Mouse (Mus musculus): ENCODE data around the gene Npsr1.
A peak's percentile ranks its signal among the peaks of the same experiment; 100 is the strongest.

The Npsr1 gene

DNA sequence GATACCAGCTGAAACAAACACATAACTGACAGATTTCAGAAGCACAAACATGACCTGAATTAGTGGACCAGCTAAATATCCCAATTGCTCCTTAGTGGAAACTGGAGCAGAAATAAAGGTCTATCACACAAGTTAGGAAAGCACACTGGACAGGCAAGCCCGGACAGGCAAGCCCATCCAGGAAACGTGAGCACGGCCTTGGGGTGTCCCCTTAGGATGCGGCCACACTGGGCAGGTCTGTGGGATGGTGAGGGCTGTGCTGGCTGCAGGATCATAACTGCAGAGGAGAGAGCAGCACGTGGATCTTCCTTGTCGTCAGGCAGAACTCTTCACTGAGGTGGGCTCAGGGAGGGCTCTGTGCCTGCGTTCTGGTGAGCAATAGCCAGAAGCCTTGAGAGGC lies at the start of gene Npsr1:
Gene Npsr1 (plus strand): TSS at position 301 of the 400 bp plus-strand sequence.
- no peak for DNase-seq (ENCODE audit: inconsistent ontology term)

DNA sequence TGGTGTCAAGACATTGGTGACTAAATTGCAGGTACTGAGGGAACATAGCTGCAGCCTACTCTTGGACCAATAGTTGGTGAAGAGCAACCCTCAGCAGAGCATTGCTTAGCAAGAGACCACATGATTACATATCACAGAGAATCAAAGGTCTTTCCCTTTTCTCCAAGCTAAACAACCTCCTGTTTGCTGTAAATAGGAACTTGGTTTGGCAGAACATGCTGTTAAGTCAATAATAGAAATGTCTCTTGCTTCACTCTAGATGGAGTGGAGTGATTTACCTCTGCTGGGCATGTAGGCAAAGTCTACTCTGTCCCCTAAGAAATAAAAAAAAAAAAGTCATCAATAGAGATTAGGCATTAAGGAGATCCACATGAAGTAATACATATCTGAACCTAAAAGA lies 46.3 kb upstream of the Npsr1 start:
- DNase-seq (ENCODE audit: inconsistent ontology term) = no peak

DNA sequence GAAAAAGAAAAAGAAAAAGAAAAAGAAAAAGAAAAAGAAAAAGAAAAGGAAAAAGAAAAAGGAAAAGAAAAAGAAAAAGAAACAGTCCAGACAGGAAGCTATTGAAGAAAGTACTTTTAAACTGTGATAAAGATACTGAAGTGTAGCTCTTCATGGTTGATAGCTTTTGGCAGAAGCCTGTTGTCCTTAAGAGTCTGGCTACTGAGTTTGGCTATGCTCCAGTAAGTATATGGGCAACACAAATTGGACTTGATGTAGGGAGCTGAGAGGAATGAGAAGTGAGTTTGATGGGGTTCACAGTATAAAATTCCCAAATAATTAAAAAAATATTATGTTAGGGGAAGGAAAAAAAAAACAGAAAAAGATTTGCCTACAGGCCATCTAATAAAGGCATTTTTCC lies 34.5 kb upstream of the Npsr1 start:
- DNase-seq (ENCODE audit: inconsistent ontology term) = peak; percentile 7

DNA sequence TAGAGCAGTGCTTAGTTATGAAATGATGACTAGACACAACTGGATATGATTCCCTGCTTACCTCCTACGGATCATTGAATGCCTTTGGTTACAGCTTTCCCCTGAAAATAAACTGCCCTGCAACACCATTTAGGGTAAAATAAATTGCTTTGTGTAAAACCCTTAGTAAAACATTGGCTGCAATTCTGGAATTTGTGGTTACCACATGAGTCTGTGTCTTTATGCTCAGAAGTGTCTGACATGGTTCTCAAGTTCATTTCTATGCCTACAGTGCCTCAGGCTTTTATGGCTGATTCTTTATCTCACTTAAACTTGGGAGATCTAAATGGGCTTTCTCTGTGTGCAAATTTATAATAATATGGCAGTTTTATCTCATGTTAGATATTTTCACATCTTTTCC lies 26.1 kb upstream of the Npsr1 start:
- peak; percentile 78 for DNase-seq (ENCODE audit: inconsistent ontology term)

DNA sequence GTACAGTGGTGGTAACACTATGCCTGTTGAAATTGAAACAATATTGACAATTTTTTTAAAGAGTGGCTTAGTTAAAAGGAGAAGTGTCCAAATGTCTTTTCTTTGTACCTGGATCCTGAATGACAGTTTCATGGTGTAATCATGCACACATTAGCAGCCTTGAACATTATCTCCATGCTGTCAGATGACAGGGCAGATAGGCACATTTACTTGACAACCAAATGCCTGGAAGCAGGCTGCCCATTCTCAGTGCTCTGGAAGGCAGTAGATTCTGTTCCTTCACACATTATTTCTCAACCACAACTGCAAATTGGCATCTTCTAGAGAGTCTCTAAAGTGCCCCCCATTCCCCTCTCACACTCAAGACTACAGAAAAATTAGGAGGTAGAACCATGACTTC lies 20.2 kb upstream of the Npsr1 start:
- no peak for DNase-seq (ENCODE audit: inconsistent ontology term)

DNA sequence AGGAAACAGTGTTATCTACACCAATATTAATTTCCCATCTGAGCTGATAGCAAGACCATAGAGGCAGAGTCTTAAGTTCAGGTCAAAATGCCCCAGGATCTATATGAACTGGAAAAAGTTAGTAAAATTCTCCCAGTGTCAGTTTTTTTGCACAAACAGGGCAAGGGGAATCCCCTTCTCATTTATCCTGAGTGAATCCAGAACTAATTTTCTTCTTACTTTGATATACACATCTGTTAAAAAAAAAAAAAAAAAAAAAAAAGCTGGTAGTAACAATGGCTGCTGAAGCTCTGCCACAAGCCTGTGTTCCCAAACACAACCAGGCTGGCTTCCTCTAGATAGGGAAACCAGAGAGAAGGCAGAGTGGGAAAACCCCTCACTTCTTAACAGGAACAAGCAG lies 5.9 kb upstream of the Npsr1 start:
- DNase-seq (ENCODE audit: inconsistent ontology term) = no peak

DNA sequence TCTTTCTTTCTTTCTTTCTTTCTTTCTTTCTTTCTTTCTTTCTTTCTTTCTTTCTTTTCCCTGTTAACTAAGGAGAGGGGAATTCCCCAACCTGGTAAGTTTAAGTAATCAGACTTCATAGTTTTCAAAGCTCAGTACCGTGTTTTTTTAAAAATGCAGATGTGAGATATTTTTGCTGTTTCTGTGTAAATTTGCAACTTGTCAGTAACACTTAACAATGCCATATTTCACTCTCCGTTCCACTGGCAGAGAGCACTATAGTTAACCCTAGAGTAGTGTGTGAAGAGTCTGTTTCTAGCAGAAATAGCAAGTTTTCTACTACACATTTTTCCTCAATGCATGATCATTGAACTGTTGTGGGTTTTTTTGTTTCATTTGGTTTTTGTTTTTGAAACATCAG lies 730 bp downstream of the Npsr1 start:
- no peak for DNase-seq (ENCODE audit: inconsistent ontology term)

DNA sequence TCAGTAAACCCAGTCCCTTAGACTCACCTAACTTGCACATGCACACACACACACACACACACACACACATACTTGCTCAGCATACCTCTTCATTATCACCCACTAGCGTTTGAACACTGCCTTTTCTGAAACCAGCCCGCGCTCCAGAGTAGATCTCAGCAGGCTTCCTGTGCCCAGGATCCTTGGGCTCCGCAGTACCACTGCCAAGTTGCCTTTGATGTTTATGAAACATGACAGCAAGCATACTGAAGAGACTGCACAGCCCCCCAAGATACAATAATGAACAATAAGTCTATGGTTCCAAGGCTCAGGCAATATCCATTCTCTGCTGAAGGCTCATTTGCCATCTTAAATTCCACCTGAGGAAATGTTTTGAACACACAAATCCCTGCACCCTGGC lies 1.8 kb downstream of the Npsr1 start:
- no peak for DNase-seq (ENCODE audit: inconsistent ontology term)

DNA sequence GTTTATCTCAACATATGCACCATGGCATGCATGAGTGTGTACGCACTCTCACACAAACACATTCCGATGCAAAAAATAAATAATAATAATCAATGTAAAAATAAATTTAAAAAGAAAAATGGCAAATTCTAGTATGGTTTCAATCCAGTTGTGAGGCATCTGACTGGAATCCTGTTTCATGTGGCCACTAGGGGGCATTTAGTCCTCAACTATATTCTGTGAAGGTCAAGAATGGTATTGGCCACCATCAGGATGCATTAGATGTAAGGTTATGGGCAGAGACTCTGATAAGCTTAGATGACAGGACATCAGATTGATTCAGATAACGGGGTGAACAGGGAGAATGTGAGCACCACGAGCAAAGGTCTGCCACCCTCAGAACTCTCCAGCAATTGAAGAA lies 21.6 kb downstream of the Npsr1 start:
- peak; percentile 30 for DNase-seq (ENCODE audit: inconsistent ontology term)

DNA sequence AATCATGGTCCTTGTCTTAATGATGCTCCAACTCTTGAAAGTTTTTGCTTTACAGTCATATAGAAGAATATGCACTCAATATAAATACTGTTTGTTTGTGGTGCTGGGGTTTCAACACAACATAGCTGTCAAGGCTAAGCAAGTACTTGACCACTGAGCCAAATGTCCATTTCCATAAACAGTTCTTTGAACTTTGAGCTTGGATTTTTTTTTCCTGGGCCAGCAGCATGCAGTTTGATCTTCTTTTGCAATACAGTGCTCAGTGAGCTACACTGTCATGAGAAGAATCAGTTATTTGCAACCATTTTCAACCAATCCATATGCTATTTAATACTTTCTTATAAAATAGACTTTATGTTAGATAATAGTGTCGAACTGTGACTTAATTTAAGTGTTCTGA lies 35.3 kb downstream of the Npsr1 start:
- DNase-seq (ENCODE audit: inconsistent ontology term) = no peak

DNA sequence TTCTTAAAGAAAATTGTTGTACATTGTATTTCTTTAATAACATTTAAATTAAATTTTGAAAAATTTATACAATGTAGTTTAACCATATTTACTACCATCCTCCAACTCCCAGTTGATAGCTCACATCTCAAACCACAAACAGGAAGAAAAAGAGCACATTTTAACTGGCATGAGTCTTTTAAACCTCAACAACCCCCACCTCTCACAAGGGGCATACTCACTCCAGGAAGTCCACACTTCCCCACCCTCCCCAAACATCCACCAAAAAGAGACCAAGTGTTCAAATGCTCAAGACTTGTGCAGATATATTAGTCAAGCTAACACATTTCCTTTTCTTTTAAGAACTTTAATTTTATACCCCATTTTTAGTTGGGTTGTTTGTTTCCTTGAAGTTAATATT lies 38.6 kb downstream of the Npsr1 start:
- DNase-seq (ENCODE audit: inconsistent ontology term) = no peak

DNA sequence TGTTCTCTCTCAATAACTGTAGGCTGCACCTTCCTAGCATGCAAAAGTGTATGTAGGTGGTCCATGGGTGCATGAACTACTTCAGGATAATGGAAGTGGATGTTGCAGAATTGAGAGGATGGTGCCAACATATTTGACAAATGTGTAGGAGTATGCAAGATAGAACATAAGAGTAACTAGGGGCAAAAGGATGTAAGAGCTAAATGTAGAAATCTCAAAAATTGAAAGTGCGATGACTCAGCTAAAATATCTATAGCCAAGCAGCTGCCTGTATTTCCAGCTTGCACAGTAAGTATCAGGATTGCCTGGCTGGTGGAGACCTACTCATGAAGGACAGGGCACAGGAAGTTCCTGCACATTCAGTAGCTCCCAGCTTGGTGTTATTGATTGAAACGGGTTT lies 46.5 kb downstream of the Npsr1 start:
- no peak for DNase-seq (ENCODE audit: inconsistent ontology term)

DNA sequence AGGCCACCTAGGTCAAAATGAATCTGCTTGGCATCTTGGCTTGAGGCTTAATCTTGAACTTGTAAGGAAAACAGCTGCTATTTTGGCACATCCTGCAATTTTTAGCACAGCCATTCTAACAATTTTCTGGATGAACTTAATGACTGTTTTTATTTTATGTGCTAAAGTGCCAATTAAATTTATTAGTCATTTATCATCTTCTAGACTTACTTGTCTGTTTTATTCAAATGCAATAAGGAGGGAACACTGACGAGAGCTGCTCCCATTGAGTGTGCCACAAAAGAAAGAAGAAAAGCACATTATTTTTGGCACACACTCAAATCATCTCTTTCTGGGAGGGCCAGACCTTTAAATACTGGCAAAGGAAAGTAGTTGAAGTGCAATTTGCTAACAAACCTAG lies 59.4 kb downstream of the Npsr1 start:
- DNase-seq (ENCODE audit: inconsistent ontology term) = peak; percentile 66

DNA sequence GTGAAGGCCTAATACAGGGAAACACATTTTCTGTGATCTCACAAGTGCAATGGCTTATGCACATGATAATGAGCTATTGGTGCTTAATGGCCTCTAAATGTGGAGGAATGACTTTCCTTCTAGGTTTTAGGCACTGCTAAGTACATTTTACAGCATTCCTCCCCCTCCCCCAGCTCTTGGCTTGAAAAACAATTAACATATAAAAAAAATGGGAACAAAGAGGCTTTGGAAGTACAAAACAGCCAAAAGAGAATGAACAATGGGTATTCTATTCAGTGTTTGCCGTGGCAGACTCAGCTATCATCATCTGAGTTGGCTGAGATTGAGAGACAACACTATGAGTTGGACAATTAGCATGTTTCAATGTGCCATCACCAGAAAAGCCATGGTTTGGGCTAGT lies 62.6 kb downstream of the Npsr1 start:
- DNase-seq (ENCODE audit: inconsistent ontology term) = peak; percentile 62

DNA sequence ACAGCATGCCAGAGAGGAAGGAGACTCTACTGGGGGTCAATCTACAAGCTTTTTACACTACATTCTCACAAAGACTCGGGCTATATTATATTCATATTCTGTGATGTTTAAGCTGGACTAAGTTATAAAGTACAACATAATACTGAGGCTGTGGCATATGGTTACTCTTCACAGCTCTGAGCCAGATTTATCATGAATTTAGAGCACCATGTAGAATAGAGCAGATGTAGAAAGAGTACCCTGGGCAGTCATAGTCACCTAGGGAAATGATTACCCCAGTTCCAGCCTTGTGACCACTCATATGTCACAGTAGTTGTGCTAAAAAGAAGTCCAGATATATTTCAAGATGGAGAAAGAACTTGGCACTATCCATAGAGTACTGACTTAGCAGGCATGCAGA lies 70.7 kb downstream of the Npsr1 start:
- DNase-seq (ENCODE audit: inconsistent ontology term) = no peak

DNA sequence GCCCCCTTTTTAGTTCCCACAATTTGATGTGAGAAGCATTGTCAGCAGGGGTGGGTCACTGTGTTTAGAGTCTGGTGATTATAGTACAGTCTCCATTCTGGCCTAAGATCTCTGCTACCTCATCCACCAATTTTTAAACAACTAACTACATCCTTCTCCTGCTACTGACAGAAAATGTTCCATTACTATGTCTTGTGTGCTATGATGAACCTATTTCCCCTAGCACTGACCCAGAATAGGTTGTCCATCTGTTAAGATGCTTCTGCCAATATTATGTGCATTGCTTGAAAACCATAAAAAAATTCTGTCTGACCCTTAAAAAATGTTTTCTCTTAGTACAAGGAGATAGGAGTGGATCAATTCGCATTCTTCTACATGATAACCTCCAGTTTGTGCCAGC lies 72.9 kb downstream of the Npsr1 start:
- DNase-seq (ENCODE audit: inconsistent ontology term) = no peak

DNA sequence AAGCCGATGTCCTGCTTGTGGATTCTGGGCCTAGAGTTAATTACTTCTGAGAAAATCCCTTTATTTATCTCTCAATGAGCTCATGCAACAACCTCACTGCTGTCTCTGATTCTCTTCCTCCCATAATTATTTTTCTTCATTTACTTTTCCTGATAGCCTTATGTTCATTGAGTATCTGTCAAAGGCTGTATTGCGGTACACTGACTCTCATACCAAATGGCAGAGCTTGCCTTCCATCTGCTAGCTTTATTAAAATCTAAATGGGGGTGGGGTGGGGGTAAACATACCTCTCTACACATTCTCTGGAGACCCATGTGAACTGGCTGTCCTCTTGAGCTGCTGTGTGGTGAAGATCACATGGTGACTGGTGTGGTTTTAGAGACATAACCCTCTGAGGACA lies 80.9 kb downstream of the Npsr1 start:
- DNase-seq (ENCODE audit: inconsistent ontology term) = no peak

DNA sequence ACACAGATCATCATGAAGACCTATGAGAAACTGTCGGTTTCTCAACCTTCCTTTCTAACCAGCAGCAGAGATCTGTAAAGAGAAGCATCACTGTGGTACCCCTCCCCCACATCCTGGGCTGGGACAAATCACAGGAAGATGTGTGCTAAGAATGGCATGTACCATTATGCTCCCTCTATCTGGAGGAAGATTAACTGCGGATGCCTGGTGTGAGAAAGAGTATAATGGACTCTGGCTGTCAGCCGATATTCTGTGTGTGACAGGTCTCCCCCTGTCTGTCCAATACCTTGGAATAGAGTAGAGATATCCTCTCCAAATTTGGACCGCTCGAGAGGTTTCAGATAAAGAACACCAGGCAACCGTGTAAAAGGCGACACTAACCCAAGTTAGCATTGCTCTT lies 83.1 kb downstream of the Npsr1 start:
- DNase-seq (ENCODE audit: inconsistent ontology term) = no peak

DNA sequence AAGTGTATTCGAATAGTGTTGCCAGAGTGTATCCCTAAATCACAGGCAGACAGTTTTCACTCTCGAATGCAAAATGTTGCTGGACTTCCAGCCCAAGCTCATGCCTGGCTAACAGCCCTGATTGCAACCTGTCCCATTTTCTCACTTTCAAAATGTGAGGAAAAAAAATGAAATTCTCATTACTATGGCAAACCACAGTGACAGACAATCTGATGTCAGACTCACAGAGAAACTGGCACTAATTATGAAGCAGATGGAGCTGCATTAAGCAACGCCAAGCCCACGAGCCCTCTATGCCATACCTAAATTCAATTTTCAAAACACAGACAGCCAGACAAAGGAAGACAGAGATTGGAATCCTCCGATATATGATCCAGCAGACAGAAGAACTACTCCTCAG lies 88.5 kb downstream of the Npsr1 start:
- DNase-seq (ENCODE audit: inconsistent ontology term) = no peak

DNA sequence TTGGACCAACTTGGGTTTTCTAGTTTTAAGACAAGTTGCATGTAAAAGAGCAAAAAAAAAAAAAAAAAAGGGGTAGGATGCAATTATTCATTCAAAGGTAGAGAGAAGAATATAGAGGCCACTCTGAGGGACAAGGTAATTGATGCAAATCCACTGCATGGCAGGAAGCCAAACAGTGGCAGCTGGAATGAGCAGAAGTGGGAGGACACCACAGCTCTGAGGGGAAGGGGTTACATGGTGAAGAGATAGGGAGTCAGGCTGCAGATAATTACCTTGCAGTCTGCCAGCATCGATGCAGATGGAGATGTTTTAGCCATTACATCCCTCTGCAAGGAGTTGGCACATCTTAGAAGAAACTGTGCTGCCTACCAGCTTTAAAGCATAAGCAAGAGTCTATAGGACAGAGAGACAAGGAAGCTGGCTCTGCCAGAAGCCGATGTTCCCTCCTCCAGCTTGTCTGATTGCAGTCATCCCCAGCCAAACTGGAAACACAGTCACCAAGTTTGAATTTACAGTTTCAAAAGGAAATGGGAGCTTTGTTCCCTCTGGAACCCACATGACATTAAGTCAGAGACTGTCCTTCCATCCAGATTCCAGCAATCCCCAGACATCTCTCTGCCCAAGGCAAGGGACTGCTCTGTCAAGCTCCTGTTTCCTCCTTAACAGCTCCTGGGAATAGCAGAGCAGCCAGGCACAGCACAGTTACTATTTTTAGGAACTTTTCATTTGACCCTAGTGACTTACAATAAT lies 91.9 kb downstream of the Npsr1 start:
- DNase-seq (ENCODE audit: inconsistent ontology term) = no peak

DNA sequence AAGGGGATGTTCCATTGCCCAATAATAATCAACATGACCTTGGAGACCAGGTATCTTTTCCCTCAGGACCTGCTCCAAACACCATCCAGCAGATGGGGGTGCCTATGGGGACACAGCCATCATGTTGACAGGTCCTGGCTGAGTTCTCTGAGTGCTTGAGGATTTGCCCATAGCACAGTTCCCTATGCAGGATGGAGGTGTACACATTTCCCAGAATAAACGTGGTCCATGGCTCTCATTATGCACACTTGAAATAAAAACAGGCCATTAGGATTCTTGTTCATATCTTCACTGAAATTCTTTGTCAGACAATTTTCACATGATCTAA lies 92.4 kb downstream of the Npsr1 start:
- DNase-seq (ENCODE audit: inconsistent ontology term) = no peak

DNA sequence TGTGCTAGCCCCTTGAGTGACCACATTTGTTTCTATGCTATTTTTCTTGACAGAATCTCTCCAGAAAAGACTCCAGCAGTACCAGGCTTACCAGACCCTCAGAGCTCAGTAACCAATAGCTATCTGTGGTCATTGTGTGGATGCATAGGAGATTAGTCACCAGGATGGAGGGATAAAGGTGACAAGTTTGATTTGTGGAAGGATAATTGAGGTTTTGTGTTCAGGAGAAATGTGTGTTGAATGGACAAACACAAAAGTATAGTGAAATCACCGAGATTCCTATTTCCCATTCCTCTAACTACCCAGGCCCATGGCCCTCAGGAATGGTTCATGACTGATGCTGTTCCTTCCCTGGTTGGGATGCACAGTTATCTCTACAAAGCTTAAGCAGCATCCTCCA lies 100.5 kb downstream of the Npsr1 start:
- DNase-seq (ENCODE audit: inconsistent ontology term) = peak; percentile 88

DNA sequence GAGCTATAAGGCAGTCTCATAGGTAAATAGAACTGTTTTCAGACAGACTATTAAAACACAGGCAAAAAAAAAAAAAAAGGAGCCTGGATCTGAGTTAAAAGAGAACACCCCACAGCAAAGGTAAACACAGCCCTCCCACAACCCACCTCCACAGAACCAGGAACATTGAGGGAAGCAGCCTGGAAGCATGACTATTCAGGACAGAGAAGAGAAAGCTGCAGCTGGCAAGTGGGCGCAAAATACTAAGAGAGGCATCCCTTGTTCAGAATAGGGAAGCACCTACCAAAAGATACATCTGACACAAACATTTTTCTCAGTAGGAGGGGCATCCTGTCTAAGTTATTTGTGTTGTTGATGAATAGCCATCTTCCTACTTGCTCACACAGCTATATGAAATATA lies 113.8 kb downstream of the Npsr1 start:
- no peak for DNase-seq (ENCODE audit: inconsistent ontology term)

DNA sequence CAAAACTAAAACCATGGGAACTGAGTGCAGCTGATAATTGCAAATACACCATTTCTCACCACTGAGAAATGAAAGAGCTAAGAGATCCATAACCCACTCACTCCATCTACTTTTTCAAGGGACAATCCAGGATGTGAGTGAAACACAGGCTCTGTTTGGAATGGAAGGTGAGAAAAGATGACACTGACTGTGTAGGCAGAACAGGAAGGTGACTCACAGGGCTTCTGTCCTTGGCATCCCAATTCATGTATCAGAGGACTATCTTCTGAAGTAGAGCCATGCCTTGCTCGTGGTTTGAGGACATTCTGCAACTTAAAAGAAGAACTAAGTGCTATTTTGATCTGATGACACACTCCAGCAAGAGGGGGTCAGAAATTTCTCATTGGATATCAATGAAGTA lies 119.9 kb downstream of the Npsr1 start:
- peak; percentile 39 for DNase-seq (ENCODE audit: inconsistent ontology term)

Data from Muller cell, postnatal 12 days (primary cell).